Mouse (Mus musculus): Measurements from ENCODE around the gene E2f6. TPM values are rescaled to one million over a fixed set of nuclear protein-coding genes. Genes with fewer than 3 reads are reported as not detected.
A peak's percentile ranks its signal among the peaks of the same experiment; 100 is the strongest.

The E2f6 gene
- 10 to 100 TPM; 67.2 to 69.3 TPM for total RNA-seq (2021)

- intact Hi-C loops (cut with DNase I), result loop anchor here (5.0 kb wide), 1 partner anchor 82 kb away; the partner anchor contains the start of gene Rock2
Observed at GRCm38 (mm10) chr12:16810525-16811431, at the start of gene E2f6. Gene E2f6, plus strand, starts transcription at chr12:16810963.

DNA sequence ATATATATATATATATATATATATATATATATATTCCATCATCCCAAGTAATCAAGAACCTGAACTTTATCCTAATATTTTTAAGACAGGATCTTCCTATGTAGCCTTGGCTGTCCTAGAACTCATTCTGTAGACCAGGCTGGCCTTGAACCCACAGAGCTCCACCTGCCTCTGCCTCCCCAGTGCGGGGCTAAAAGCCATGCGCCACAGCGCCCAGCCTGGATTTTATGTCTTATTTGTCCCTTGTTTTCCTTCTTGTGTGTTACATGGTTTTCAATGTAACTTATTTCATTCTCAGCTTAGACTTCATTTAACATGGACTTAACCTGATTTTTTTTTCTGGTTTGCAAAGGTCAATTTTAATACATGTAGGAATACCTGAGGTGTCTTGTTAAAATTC is 49.3 kb upstream of the E2f6 start:
- no peak for DNase-seq (ENCODE audit: low spot score)
- intact Hi-C loops (cut with DNase I), result no loop called here

More at GRCm38 (mm10) chr12:16810525-16811431, at the start of gene E2f6:
- DNase-seq (ENCODE audit: low spot score), result peak; percentile 71

GRCm38 (mm10) chr12:16763649-16764422 is 46.9 kb upstream of the E2f6 start:
- no peak for DNase-seq (ENCODE audit: low spot score)

GRCm38 (mm10) chr12:16764776-16765445 is 45.9 kb upstream of the E2f6 start:
- DNase-seq (ENCODE audit: low spot score), result no peak
- intact Hi-C loops (cut with DNase I), result no loop called here

More at GRCm38 (mm10) chr12:16763649-16764422, 46.9 kb upstream of the E2f6 start:
- intact Hi-C loops (cut with DNase I), result no loop called here

GRCm38 (mm10) chr12:16768251-16768650 is 42.5 kb upstream of the E2f6 start:
- DNase-seq (ENCODE audit: low spot score), result no peak
- intact Hi-C loops (cut with DNase I), result no loop called here

GRCm38 (mm10) chr12:16768711-16769110 is 42.1 kb upstream of the E2f6 start:
- intact Hi-C loops (cut with DNase I), result no loop called here
- no peak for DNase-seq (ENCODE audit: low spot score)

DNA sequence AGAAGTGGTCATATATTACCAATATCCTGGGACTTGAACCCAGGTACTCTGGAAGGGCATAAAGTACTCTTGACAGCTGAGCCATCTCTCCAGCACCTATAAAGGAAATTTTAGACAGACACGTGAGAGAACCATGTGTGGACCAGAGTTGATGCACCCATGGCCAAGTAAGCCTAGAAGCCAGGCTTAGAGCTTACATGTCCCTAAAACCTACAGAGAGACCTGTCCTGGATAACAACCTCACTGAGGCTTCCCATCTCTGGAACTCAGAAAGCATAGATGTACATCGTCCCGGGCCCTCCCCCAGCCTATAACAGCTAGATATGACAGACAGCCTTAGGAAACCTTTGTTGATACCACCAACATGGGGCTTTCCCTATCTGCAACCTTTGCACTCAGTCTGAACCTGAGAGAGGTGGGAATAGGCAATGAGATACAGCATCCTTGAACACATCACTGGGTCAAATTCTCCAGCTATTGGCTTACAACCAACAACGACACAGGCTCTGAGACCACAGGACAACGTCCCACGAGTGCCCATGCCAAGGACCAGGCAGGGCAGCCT is 41.1 kb upstream of the E2f6 start:
- DNase-seq (ENCODE audit: low spot score), result no peak
- intact Hi-C loops (cut with DNase I), result no loop called here

DNA sequence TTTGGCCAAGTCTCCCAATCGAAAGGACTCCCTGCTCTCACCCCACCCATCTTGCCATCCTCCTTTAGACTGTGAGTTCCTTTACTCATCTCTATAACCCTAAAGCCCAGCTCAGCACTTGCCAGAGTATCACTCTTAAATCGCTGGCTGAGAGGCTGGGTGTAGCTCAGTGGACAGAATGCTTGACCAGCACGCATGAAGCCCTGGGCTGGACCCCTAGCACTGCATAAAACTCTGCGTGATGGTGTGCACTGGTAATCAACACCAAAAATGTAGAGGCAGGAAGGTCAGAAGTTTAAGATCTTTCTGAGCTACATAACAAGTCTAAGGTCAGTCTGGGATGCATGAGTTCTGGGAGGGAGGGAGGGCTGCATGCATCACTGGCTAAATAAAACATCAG is 36.2 kb upstream of the E2f6 start:
- no peak for DNase-seq (ENCODE audit: low spot score)
- intact Hi-C loops (cut with DNase I), result no loop called here

- DNase-seq (ENCODE audit: low spot score), result no peak
- intact Hi-C loops (cut with DNase I), result no loop called here
Observed at GRCm38 (mm10) chr12:16775351-16775750, 35.4 kb upstream of the E2f6 start.

GRCm38 (mm10) chr12:16778523-16778922 is 32.2 kb upstream of the E2f6 start:
- no peak for DNase-seq (ENCODE audit: low spot score)
- intact Hi-C loops (cut with DNase I), result no loop called here

- DNase-seq (ENCODE audit: low spot score), result no peak
- intact Hi-C loops (cut with DNase I), result no loop called here
Observed at GRCm38 (mm10) chr12:16779165-16779564, 31.6 kb upstream of the E2f6 start.

GRCm38 (mm10) chr12:16780320-16780719 is 30.4 kb upstream of the E2f6 start:
- no peak for DNase-seq (ENCODE audit: low spot score)
- intact Hi-C loops (cut with DNase I), result no loop called here

GRCm38 (mm10) chr12:16781034-16781746 is 29.6 kb upstream of the E2f6 start:
- no peak for DNase-seq (ENCODE audit: low spot score)
- intact Hi-C loops (cut with DNase I), result no loop called here

DNA sequence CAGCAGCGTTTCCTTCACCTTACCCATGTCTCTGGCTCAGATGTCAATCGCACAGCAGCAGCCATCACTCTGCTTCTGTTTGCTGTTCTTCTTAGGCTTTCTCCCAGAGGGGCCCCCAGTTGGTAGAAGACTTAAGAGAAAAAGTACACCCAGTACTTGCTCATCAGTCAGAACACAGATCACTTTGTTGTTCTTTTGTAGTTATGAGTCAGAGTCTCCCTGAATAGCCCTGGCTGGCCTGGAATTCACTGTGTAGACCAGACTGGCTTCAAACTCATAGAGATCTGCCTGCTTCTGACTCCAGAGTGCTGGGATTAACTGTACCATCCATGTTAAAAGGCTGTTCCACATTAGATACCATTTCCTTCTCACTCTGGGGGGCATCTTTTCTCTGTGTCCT is 22.2 kb upstream of the E2f6 start:
- no peak for DNase-seq (ENCODE audit: low spot score)
- intact Hi-C loops (cut with DNase I), result no loop called here

DNA sequence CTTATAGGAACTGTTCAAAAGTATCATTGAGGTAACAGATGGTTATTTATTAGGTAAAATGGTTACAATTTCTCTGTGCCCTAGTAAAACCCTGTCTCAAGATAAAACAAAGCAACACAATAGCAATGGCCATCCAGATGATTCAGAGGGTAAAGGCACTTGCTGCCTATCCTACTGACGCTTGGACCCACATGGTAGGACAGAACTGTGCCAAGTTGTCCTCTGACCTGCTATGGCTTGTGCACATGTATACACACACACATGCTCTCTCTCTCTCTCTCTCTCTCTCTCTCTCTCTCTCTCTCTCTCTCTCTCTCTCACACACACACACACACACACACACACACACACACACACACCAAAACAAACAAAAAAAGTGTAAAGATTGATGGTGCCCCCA is 21.6 kb upstream of the E2f6 start:
- no peak for DNase-seq (ENCODE audit: low spot score)
- intact Hi-C loops (cut with DNase I), result no loop called here

GRCm38 (mm10) chr12:16789756-16790155 is 21.0 kb upstream of the E2f6 start:
- intact Hi-C loops (cut with DNase I), result no loop called here
- no peak for DNase-seq (ENCODE audit: low spot score)

DNA sequence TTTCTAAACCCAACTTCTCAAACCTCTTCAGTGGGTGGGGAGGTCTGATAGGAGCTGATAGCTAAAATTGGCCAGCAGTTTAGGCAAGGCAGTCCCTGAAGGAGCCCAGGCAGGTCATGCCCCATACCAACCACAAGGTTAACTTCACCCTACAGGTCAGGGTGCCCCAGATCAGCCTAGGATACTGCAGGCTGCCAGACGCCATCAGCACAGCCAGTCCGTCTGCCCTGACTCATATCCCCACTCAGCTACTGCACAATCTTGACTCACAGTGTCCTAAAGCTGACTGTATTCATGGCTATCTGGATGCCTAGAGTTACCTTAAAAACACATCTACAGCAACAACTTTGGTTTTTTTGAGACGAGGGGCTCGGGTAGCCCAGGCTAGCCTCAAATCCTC is 20.3 kb upstream of the E2f6 start:
- DNase-seq (ENCODE audit: low spot score), result no peak
- intact Hi-C loops (cut with DNase I), result no loop called here

GRCm38 (mm10) chr12:16793371-16793770 is 17.4 kb upstream of the E2f6 start:
- DNase-seq (ENCODE audit: low spot score), result no peak
- intact Hi-C loops (cut with DNase I), result no loop called here

GRCm38 (mm10) chr12:16795781-16796180 is 15.0 kb upstream of the E2f6 start:
- intact Hi-C loops (cut with DNase I), result no loop called here
- no peak for DNase-seq (ENCODE audit: low spot score)
